Mouse (Mus musculus) hindbrain, embryonic 15.5 days (tissue): Measurements from ENCODE around the gene Trpc4. TPM values are rescaled to one million over a fixed set of nuclear protein-coding genes. Genes with fewer than 3 reads are reported as not detected.
A peak's percentile ranks its signal among the peaks of the same experiment; 100 is the strongest.

Experiments
- ATAC-seq: fragments of 200-750 bp; cut with Nextera tagmentation; 2 replicates; pipeline ENCODE4 v1.8.0; 2017; ENCODE audit warnings: low read depth, moderate number of reproducible peaks, moderate TSS enrichment; ENCODE audit not compliant: low FRiP score
- H3K27ac ChIP-seq: fragments of 300-500 bp; sonication (generic); replicated peaks from 2 replicates; pipeline ENCODE4 v1.5.1; 2015; ENCODE audit warnings: mild to moderate bottlenecking, inconsistent platforms
- H3K27me3 ChIP-seq: fragments of 300-500 bp; sonication (generic); 2 replicates; pipeline ENCODE4 v1.6.1; 2015; ENCODE audit warnings: control low read depth, inconsistent platforms
- H3K36me3 ChIP-seq: fragments of 300-500 bp; sonication (generic); 2 replicates; pipeline ENCODE4 v1.6.1; 2015; ENCODE audit warnings: control low read depth, inconsistent platforms
- H3K4me1 ChIP-seq: fragments of 300-500 bp; sonication (generic); replicated peaks from 2 replicates; pipeline ENCODE4 v1.6.1; 2015; ENCODE audit warnings: control low read depth, inconsistent platforms
- H3K4me2 ChIP-seq: fragments of 300-500 bp; sonication (generic); 2 replicates; pipeline ENCODE4 v1.6.1; 2015; ENCODE audit warnings: moderate library complexity, mild to moderate bottlenecking, inconsistent platforms
- H3K4me3 ChIP-seq: fragments of 300-500 bp; sonication (generic); 2 replicates; pipeline ENCODE4 v1.5.1; 2015; ENCODE audit warnings: mild to moderate bottlenecking, inconsistent platforms
- H3K9ac ChIP-seq: fragments of 300-500 bp; sonication (generic); 2 replicates; pipeline ENCODE4 v1.6.1; 2015; ENCODE audit warnings: inconsistent platforms
- H3K9me3 ChIP-seq: fragments of 300-500 bp; sonication (generic); 2 replicates; pipeline ENCODE4 v1.6.1; 2016; ENCODE audit warnings: control low read depth, inconsistent platforms
- WGBS: fragments of 180-500 bp; shearing (Covaris S2); methylation state at CpG from one replicate; pipeline ENCODE4 v1.1.7; 2015; 5-methylcytosine and 5-hydroxymethylcytosine counted together
- polyA plus RNA-seq: library from polyadenylated mRNA; unstranded; fragments of >200 nt; fragmentation: Nextera tagmentation; extraction: Ambion mirVana; gene quantifications from 2 replicates; pipeline ENCODE4 v1.2.1, GENCODE M21; 2015

Trpc4 gene
- polyA plus RNA-seq, 1 experiment from 2014 or later: 6.5 TPM

GRCm38 (mm10) chr3:54289731-54290130, 133.9 kb downstream of the Trpc4 start:
- no peak overlapping the region for H3K4me2 ChIP-seq
- no peak overlapping the region for H3K9ac ChIP-seq
- H3K36me3 ChIP-seq: no peaks in the 10 kb centered on the region
- no peaks in the 10 kb centered on the region for H3K27me3 ChIP-seq
- 51% methylated on average over 3 of the region's 3 CpGs for WGBS
- no peaks in the 10 kb centered on the region for H3K4me1 ChIP-seq
- ATAC-seq: no peak
- H3K9me3 ChIP-seq: no peaks in the 10 kb centered on the region
- no peak overlapping the region for H3K27ac ChIP-seq
- H3K4me3 ChIP-seq: no peak overlapping the region

GRCm38 (mm10) chr3:54310604-54311003, 154.8 kb downstream of the Trpc4 start:
- no peaks in the 10 kb centered on the region for H3K27me3 ChIP-seq
- H3K4me2 ChIP-seq: no peak overlapping the region
- no peak overlapping the region for H3K4me3 ChIP-seq
- no peak overlapping the region for H3K27ac ChIP-seq
- H3K36me3 ChIP-seq: no peaks in the 10 kb centered on the region
- H3K9ac ChIP-seq: no peak overlapping the region
- 33% methylated on average over 5 of the region's 5 CpGs for WGBS
- no peak for ATAC-seq
- no peaks in the 10 kb centered on the region for H3K9me3 ChIP-seq
- no peaks in the 10 kb centered on the region for H3K4me1 ChIP-seq

- H3K4me3 ChIP-seq: no peak overlapping the region
Measured at GRCm38 (mm10) chr3:54314055-54314454, 158.2 kb downstream of the Trpc4 start.

GRCm38 (mm10) chr3:54352891-54353652, 197.2 kb downstream of the Trpc4 start:
- Histone ChIP-seq H3K9me3 (no peaks in the 10 kb centered on the region), H3K36me3 (no peaks in the 10 kb centered on the region), H3K4me1 (0 out of 2 replicates have a peak, but pooled peaks cover 2% of the 10 kb centered on the region), H3K27me3 (no peaks in the 10 kb centered on the region), H3K4me3 (no peak overlapping the region), H3K9ac (no peak overlapping the region), H3K4me2 (no peak overlapping the region), H3K27ac (no peak overlapping the region)
- 33% methylated on average over 9 of the region's 9 CpGs for WGBS
- no peak for ATAC-seq

More at GRCm38 (mm10) chr3:54314055-54314454, 158.2 kb downstream of the Trpc4 start:
- no peak overlapping the region for H3K4me2 ChIP-seq
- no peaks in the 10 kb centered on the region for H3K27me3 ChIP-seq
- no peak for ATAC-seq
- H3K4me1 ChIP-seq: no peaks in the 10 kb centered on the region
- H3K27ac ChIP-seq: no peak overlapping the region
- 89% methylated on average over 2 of the region's 2 CpGs for WGBS
- H3K36me3 ChIP-seq: no peaks in the 10 kb centered on the region
- H3K9me3 ChIP-seq: no peaks in the 10 kb centered on the region
- no peak overlapping the region for H3K9ac ChIP-seq

GRCm38 (mm10) chr3:54357561-54357960, 201.7 kb downstream of the Trpc4 start:
- H3K9ac ChIP-seq: no peak overlapping the region
- no peaks in the 10 kb centered on the region for H3K27me3 ChIP-seq
- ATAC-seq: peak; percentile 48; the same call in 1 of the 2 replicates
- WGBS: 65% methylated on average over 3 of the region's 3 CpGs
- 0 out of 2 replicates have a peak, but pooled peaks cover 2% of the 10 kb centered on the region for H3K4me1 ChIP-seq
- H3K4me2 ChIP-seq: no peak overlapping the region
- no peaks in the 10 kb centered on the region for H3K36me3 ChIP-seq
- no peak overlapping the region for H3K4me3 ChIP-seq
- H3K27ac ChIP-seq: no peak overlapping the region
- no peaks in the 10 kb centered on the region for H3K9me3 ChIP-seq

- no peaks in the 10 kb centered on the region for H3K9me3 ChIP-seq
- H3K4me3 ChIP-seq: no peak overlapping the region
- H3K27me3 ChIP-seq: no peaks in the 10 kb centered on the region
- WGBS: 48% methylated on average over 15 of the region's 15 CpGs
- H3K27ac ChIP-seq: no peak overlapping the region
- 0 out of 2 replicates have a peak, but pooled peaks cover 2% of the 10 kb centered on the region for H3K4me1 ChIP-seq
- ATAC-seq: peak; percentile 61; the same call in 1 of the 2 replicates
- no peak overlapping the region for H3K4me2 ChIP-seq
- no peaks in the 10 kb centered on the region for H3K36me3 ChIP-seq
- no peak overlapping the region for H3K9ac ChIP-seq
Measured at GRCm38 (mm10) chr3:54358463-54359189, 202.8 kb downstream of the Trpc4 start.

GRCm38 (mm10) chr3:54360897-54361296, 205.1 kb downstream of the Trpc4 start, which contains the start of gene Postn:
TSS of gene Postn (plus strand) at chr3:54361109.
- no peak within 1 kb of the TSS for H3K4me2 ChIP-seq
- no peak within 1 kb of the TSS for H3K4me3 ChIP-seq
- no peaks in the 10 kb centered on the region for H3K36me3 ChIP-seq
- H3K9ac ChIP-seq: no peak within 1 kb of the TSS
- 49% methylated on average over 6 of the region's 6 CpGs for WGBS
- H3K27me3 ChIP-seq: no peaks in the 10 kb centered on the region
- no peak within 1 kb of the TSS for H3K27ac ChIP-seq
- no peaks in the 10 kb centered on the region for H3K9me3 ChIP-seq
- 0 out of 2 replicates have a peak, but pooled peaks cover 2% of the 10 kb centered on the region for H3K4me1 ChIP-seq
- no peak for ATAC-seq

GRCm38 (mm10) chr3:54361656-54362055, 205.8 kb downstream of the Trpc4 start:
- ATAC-seq: no peak
- Histone ChIP-seq H3K4me3 (no peak overlapping the region), H3K27ac (no peak overlapping the region), H3K9me3 (no peaks in the 10 kb centered on the region), H3K36me3 (no peaks in the 10 kb centered on the region), H3K27me3 (no peaks in the 10 kb centered on the region), H3K4me1 (0 out of 2 replicates have a peak, but pooled peaks cover 2% of the 10 kb centered on the region), H3K9ac (no peak overlapping the region), H3K4me2 (no peak overlapping the region)

Other genes with a start within 250 kb of the Trpc4 start
- 23.0 and 27.7 TPM in 2 replicates for gene Postn, start 205.1 kb downstream of the Trpc4 start, polyA plus RNA-seq